Mouse (Mus musculus) bone marrow macrophage, adult 2 months (primary cell): Measurements from ENCODE around the gene Sec16a.

Source experiments
- CTCF ChIP-seq: IDR thresholded peaks from 2 replicates; pipeline ENCODE4 v1.5.1; 2012; ENCODE audit warnings: low read depth, mild to moderate bottlenecking, low read length, moderate library complexity
- POLR2A ChIP-seq: IDR thresholded peaks from 2 replicates; pipeline ENCODE4 v1.6.1; 2012; ENCODE audit warnings: mild to moderate bottlenecking, low read depth, low read length, borderline replicate concordance

DNA sequence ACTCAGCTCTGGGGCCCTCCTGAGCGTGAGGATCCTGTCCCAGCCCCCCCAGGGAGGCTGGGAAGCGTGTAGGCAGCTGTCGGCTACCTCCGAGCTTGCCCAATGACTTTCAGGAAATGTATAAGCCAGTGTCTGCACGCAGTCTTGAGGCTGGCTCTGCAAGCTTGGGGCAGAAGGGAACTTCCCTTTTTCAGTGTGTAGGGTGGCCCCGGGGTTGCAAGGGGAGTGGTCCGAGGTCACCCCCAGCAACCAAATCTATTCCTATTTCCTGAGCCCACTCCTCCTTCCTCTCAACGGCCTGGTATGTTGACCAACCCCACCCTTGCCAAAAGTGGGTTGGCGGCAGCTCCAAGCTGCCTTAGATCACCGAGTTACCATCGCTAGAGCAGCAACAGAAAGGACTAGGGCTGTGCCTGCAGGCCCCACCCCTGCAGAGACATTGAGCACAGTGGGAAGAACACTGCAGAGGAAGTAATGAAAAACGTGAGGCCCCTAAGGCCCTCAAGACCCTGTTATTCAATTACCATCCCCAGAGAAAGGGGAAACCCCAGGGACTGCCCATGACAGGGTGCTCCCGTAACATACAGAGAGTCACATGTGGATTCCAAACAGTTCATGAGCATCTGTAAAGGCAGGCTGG is 38.3 kb upstream of the Sec16a start:
- no peak for TF ChIP-seq CTCF
- TF ChIP-seq POLR2A, result no peak
